Mouse (Mus musculus) limb, embryonic 11.5 days (tissue): ENCODE measurements at regions not wholly inside any gene's neighbourhood (a gene's known extent, or its start where the extent isn't known, plus 50 kb on each side); places are given as distances from the start of the nearest gene placed in this dataset.

Experiments used
- ATAC-seq: fragments of 200-750 bp; cut with Nextera tagmentation; 2 replicates; pipeline ENCODE4 v1.8.0; 2017; ENCODE audit warnings: low read depth; ENCODE audit not compliant: insufficient number of reproducible peaks, low FRiP score, low TSS enrichment
- DNase-seq: peaks from one replicate; pipeline ENCODE4 v3.0.0-alpha.2; 2015; ENCODE audit warnings: low spot score
- H3K27ac ChIP-seq: fragments of 300-500 bp; sonication (generic); replicated peaks from 2 replicates; pipeline ENCODE4 v1.5.1; 2014; ENCODE audit warnings: low read depth, mild to moderate bottlenecking, low read length
- H3K27me3 ChIP-seq: fragments of 300-500 bp; sonication (generic); 2 replicates; pipeline ENCODE4 v1.6.1; 2014; ENCODE audit warnings: mild to moderate bottlenecking, low read length, mixed read lengths; ENCODE audit not compliant: control insufficient read depth, insufficient read depth
- H3K36me3 ChIP-seq: fragments of 300-500 bp; sonication (generic); 2 replicates; pipeline ENCODE4 v1.6.1; 2014; ENCODE audit warnings: mild to moderate bottlenecking, low read length, moderate library complexity, mixed read lengths; ENCODE audit not compliant: control insufficient read depth, insufficient read depth
- H3K4me1 ChIP-seq: fragments of 300-500 bp; sonication (generic); 2 replicates; pipeline ENCODE4 v1.6.1; 2014; ENCODE audit warnings: low read length, mixed read lengths; ENCODE audit not compliant: control insufficient read depth, insufficient read depth
- H3K4me2 ChIP-seq: fragments of 300-500 bp; sonication (generic); 2 replicates; pipeline ENCODE4 v1.6.1; 2014; ENCODE audit warnings: low read depth, mild to moderate bottlenecking, moderate library complexity; ENCODE audit not compliant: severe bottlenecking
- H3K4me3 ChIP-seq: fragments of 300-500 bp; sonication (generic); 2 replicates; pipeline ENCODE4 v1.5.1; 2014; ENCODE audit warnings: low read depth, low read length
- H3K9ac ChIP-seq: fragments of 300-500 bp; sonication (generic); 2 replicates; pipeline ENCODE4 v1.6.1; 2014; ENCODE audit warnings: mild to moderate bottlenecking, low read length
- H3K9me3 ChIP-seq: fragments of 300-500 bp; sonication (generic); 2 replicates; pipeline ENCODE4 v1.6.1; 2016; ENCODE audit warnings: low read length; ENCODE audit not compliant: control insufficient read depth
- WGBS: fragments of 180-500 bp; shearing (Covaris S2); extraction: QIAGEN DNeasy Blood & Tissue Kit; methylation state at CpG from one replicate; pipeline ENCODE4 v1.1.7; 2014; 5-methylcytosine and 5-hydroxymethylcytosine counted together

DNA sequence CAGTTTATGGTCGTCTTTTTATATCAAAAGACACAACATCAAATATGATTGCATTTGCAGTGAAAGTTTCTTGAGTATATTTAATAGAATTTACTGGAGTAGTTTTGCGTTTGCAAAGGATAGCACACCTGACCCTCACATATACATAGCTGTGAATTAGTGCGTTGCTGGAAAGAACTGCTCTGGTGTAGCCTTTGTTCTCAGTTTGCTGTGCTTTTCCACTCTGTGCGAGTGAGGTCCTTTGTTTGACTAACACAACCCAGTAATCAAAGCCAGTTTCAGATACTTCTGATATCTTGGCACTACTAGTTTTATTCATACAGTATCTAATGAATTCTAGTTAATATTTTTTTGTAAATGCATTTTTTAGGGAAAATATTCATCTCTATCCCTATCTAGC lies 84.7 kb downstream of the Trim52 start:
- no peak for ATAC-seq
- H3K4me3 ChIP-seq = no peak overlapping the region
- 79% methylated on average over 4 of the region's 4 CpGs for WGBS
- no peak for DNase-seq
- H3K9ac ChIP-seq = no peak overlapping the region
- no peaks in the 10 kb centered on the region for H3K36me3 ChIP-seq
- no peak overlapping the region for H3K4me2 ChIP-seq
- H3K9me3 ChIP-seq = no peaks in the 10 kb centered on the region
- no peaks in the 10 kb centered on the region for H3K4me1 ChIP-seq
- no peaks in the 10 kb centered on the region for H3K27me3 ChIP-seq
- no peak overlapping the region for H3K27ac ChIP-seq

DNA sequence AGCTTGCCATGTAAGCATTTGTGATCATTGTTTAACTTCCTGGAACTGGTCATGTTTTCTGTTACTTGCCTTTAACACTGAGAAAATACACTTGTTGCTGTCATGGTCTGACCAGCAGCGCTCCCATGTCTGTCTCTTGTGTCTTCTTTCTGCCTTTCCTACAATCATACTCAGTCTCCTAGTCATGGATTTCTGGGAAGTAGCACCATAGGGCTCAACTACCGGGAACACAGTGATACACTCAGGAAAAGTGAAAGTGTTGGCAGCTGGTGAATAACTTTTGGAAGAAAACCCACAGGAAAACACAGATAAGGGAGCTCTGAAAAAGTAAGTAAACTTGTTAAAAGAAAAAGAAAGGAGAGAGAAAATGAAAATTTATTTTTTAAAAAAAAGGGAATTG lies 87.6 kb downstream of the Trim52 start:
- Histone ChIP-seq H3K9ac (no peak overlapping the region), H3K4me1 (no peaks in the 10 kb centered on the region), H3K9me3 (no peaks in the 10 kb centered on the region), H3K36me3 (no peaks in the 10 kb centered on the region), H3K4me2 (no peak overlapping the region), H3K4me3 (no peak overlapping the region), H3K27ac (no peak overlapping the region), H3K27me3 (no peaks in the 10 kb centered on the region)
- no peak for ATAC-seq
- no peak for DNase-seq
- 85% methylated on average over 2 of the region's 2 CpGs for WGBS

DNA sequence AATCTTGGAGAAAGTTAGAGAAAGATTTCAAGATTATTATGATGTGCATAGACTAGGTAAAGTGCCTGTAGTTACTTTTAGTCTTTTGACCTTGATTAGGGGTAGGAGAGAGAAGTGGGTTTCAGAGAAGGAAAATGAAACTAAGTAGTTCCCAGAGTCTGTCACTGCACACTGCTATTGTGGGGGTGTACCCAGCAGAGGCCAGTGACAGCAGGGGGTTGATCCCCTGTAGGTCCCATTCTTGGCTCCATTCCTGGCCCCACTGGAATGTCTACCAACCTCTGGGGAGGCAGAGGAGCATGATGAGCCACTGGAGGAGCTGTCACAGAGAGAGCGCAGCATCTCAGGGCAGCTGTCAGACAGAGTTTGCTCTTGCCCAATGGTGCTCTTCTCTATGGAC lies 88.1 kb downstream of the Trim52 start:
- no peak overlapping the region for H3K9ac ChIP-seq
- H3K4me1 ChIP-seq = no peaks in the 10 kb centered on the region
- H3K27ac ChIP-seq = no peak overlapping the region
- no peaks in the 10 kb centered on the region for H3K27me3 ChIP-seq
- no peak for DNase-seq
- no peak overlapping the region for H3K4me3 ChIP-seq
- no peaks in the 10 kb centered on the region for H3K36me3 ChIP-seq
- 92% methylated on average over 1 of the region's 1 CpGs for WGBS
- H3K4me2 ChIP-seq = no peak overlapping the region
- no peak for ATAC-seq
- no peaks in the 10 kb centered on the region for H3K9me3 ChIP-seq

DNA sequence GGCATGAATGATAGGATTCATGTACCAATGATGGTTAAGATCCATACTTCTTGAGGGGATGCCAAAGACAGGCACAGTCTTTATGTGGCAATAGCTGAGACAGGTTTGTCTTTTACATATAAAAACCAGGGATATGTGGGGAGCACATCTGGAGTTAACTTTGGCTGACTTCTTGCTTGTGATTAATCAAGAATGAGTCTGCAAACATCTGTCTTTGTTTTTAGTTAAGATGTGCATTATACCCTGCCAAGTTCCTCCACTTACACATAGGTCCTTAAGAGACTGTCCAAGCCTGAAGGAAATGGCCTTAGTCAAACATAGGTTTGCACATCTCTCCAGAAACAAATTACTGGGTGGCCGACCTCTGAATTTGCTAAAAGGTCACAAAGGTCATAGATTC lies 91.8 kb downstream of the Trim52 start:
- ATAC-seq = no peak
- Histone ChIP-seq H3K4me3 (no peak overlapping the region), H3K4me1 (no peaks in the 10 kb centered on the region), H3K27ac (no peak overlapping the region), H3K36me3 (no peaks in the 10 kb centered on the region), H3K9ac (no peak overlapping the region), H3K27me3 (no peaks in the 10 kb centered on the region), H3K4me2 (no peak overlapping the region), H3K9me3 (no peaks in the 10 kb centered on the region)
- WGBS = 37% methylated on average over 1 of the region's 1 CpGs
- DNase-seq = no peak

DNA sequence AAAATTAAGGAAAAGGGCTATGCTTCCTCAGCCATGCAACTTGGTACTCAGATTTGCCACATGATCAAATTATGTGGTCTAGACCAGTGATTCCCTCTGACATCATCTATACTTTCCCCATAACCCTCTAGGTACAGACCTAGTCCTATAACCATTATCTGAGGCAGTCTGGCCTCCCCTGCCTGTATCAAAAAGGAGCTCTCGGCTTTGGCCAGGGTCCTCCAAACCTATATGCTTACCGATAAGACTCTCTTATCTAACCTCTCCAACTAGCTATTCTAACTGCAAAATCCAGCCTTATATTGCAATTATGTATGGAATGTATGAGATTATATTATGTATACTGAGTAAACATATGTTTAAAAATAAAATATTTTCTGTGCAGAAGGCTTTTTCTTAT lies 93.1 kb downstream of the Trim52 start:
- Histone ChIP-seq H3K9me3 (no peaks in the 10 kb centered on the region), H3K9ac (no peak overlapping the region), H3K4me3 (no peak overlapping the region), H3K27ac (no peak overlapping the region), H3K4me2 (no peak overlapping the region), H3K27me3 (no peaks in the 10 kb centered on the region), H3K4me1 (no peaks in the 10 kb centered on the region), H3K36me3 (no peaks in the 10 kb centered on the region)
- no peak for DNase-seq
- 96% methylated on average over 2 of the region's 2 CpGs for WGBS
- no peak for ATAC-seq

DNA sequence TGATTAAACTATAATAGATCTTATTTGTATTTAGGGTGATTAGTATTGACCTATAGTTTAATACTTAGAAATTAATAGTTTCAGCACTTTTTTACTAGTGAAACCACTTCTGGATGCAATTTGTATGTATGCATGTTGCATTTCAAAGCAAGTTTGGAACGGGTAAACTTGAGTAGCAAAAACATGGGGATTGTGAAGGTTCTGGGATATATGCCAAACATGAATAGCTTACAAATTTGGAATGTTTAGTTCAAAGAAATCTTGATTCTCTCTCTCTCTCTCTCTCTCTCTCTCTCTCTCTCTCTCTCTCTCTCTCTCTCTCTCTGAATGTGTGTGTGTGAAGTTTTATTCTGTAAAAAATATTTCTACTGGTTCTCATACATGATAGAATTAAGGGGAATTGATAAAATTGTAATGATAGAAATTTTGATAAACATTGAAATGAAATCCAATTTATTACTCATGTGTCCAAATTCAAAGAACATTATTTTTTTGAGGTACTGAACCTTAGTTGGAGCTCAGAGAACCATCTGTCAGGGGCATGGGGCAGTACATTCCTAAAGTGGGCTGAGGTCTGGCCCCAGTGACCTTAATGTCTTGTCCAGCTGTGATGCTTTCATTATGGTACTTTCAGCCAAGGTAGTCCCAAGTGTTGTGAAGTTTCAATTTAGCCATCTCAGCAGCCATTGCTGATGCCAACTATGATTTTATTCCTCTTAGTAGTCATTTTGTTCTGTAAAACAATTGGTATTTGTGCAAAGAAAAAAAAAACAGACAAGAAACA lies 93.7 kb downstream of the Trim52 start:
- Histone ChIP-seq H3K4me1 (no peaks in the 10 kb centered on the region), H3K9ac (no peak overlapping the region), H3K4me3 (no peak overlapping the region), H3K4me2 (no peak overlapping the region), H3K27me3 (no peaks in the 10 kb centered on the region), H3K36me3 (no peaks in the 10 kb centered on the region), H3K9me3 (no peaks in the 10 kb centered on the region), H3K27ac (no peak overlapping the region)
- WGBS = 88% methylated on average over 1 of the region's 1 CpGs
- ATAC-seq = no peak
- DNase-seq = no peak

DNA sequence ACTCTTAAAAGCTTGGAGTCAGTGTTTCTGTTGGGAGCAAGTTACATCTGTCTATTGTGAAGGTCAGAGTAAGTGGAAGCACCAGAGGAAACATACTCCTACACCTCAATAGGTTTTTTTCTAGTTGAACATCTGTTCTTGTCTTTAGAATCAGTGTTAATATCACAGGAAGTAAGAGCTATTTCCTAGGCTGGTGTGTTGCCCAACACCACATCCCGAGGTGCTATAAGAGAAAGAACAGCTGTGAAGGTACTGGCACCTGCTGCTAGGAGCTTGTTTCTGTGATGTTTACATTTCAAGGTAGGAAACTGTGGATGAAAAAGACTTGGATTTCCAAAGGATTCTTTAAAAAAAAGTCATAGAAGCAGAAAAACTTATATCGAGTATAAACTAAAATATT lies 105.1 kb downstream of the Trim52 start:
- no peak overlapping the region for H3K4me2 ChIP-seq
- no peaks in the 10 kb centered on the region for H3K4me1 ChIP-seq
- H3K4me3 ChIP-seq = no peak overlapping the region
- ATAC-seq (peak; percentile 31; the same call in 1 of the 2 replicates), DNase-seq (no peak)
- H3K9me3 ChIP-seq = no peaks in the 10 kb centered on the region
- H3K36me3 ChIP-seq = no peaks in the 10 kb centered on the region
- H3K27ac ChIP-seq = 0 out of 2 replicates have a peak overlapping the region, but pooled peaks have one; percentile 8
- no peak overlapping the region for H3K9ac ChIP-seq
- H3K27me3 ChIP-seq = no peaks in the 10 kb centered on the region
- 61% methylated on average over 2 of the region's 2 CpGs for WGBS

DNA sequence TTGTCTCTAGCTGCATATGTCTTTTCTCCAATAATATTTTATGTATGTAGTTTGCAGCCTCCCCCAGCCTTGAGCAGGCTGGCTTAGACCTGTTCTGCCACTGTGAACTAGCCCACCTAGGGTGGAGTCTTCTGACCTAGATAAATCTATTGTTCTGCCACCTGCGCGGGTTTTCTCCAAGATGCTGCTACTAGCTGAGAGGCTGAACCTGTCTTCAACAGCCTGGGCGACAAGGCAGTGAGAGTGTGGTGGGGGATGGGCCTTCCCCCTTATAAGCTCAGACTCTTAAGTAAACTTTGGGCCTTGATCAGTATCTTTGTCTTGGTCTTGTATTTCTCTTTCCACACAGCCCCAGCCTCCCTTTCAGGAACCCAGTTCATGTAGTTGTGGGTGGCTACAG lies 111.7 kb downstream of the Trim52 start:
- Histone ChIP-seq H3K27me3 (no peaks in the 10 kb centered on the region), H3K4me1 (no peaks in the 10 kb centered on the region), H3K9me3 (no peaks in the 10 kb centered on the region), H3K36me3 (no peaks in the 10 kb centered on the region), H3K4me3 (no peak overlapping the region), H3K4me2 (no peak overlapping the region), H3K9ac (no peak overlapping the region), H3K27ac (no peak overlapping the region)
- 85% methylated on average over 3 of the region's 3 CpGs for WGBS
- ATAC-seq (no peak), DNase-seq (no peak)

DNA sequence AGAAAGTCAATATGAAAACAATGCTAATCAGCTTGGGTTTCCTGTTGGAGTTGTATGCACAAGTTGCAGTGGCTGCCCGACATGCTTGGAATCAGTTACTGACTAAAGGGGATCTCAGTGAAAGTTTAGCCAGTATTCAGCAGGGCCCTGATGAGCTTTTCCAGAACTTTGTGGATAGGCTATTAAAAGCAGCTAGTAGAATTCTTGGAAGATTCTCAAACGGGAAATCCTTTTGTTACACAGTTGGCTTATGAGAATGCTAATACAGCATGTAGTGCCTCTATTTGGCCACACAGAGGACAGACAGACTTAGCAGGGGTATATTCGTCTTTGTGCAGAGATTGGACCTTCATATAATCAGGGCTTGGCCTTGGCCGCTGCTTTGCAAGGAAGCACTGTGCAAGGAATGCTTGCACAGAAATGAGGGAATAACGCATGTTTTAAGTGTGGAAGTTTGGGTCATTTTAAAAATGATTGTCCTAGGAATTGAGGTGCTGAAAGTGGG lies 113.3 kb downstream of the Trim52 start:
- no peak for DNase-seq
- 91% methylated on average over 5 of the region's 5 CpGs for WGBS
- ATAC-seq = no peak

More for the DNA sequence above, 113.3 kb downstream of the Trim52 start:
- Histone ChIP-seq H3K9ac (no peak overlapping the region), H3K4me1 (no peaks in the 10 kb centered on the region), H3K36me3 (no peaks in the 10 kb centered on the region), H3K4me2 (no peak overlapping the region), H3K9me3 (no peaks in the 10 kb centered on the region), H3K4me3 (no peak overlapping the region), H3K27me3 (no peaks in the 10 kb centered on the region), H3K27ac (no peak overlapping the region)
